Mouse (Mus musculus) liver, embryonic 11.5 days (tissue): ENCODE results near the gene Cracr2b. TPM values are rescaled to one million over a fixed set of nuclear protein-coding genes. Genes with fewer than 3 reads are reported as not detected.
A peak's percentile ranks its signal among the peaks of the same experiment; 100 is the strongest.

Experiments used
- ATAC-seq: fragments of 200-750 bp; cut with Nextera tagmentation; replicated peaks from 2 replicates; pipeline ENCODE4 v1.8.0; 2017; ENCODE audit warnings: moderate number of reproducible peaks, mild to moderate bottlenecking, moderate TSS enrichment, moderate library complexity; ENCODE audit not compliant: low FRiP score
- DNase-seq: peaks from one replicate; pipeline ENCODE4 v3.0.0-alpha.2; 2017; ENCODE audit warnings: low spot score
- H3K27ac ChIP-seq: fragments of 300-500 bp; sonication (generic); 2 replicates; pipeline ENCODE4 v1.5.1; 2014; ENCODE audit warnings: mild to moderate bottlenecking, low read depth, low read length, control low read depth
- H3K27me3 ChIP-seq: fragments of 300-500 bp; sonication (generic); replicated peaks from 2 replicates; pipeline ENCODE4 v1.6.1; 2014; ENCODE audit warnings: low read length, mixed read lengths; ENCODE audit not compliant: control insufficient read depth, insufficient read depth
- H3K36me3 ChIP-seq: fragments of 300-500 bp; sonication (generic); 2 replicates; pipeline ENCODE4 v1.6.1; 2014; ENCODE audit warnings: mild to moderate bottlenecking, low read length, moderate library complexity, mixed read lengths; ENCODE audit not compliant: control insufficient read depth, insufficient read depth
- H3K4me1 ChIP-seq: fragments of 300-500 bp; sonication (generic); replicated peaks from 2 replicates; pipeline ENCODE4 v1.6.1; 2014; ENCODE audit warnings: low read length, mixed read lengths; ENCODE audit not compliant: control insufficient read depth, insufficient read depth
- H3K4me2 ChIP-seq: fragments of 300-500 bp; sonication (generic); 2 replicates; pipeline ENCODE4 v1.6.1; 2014; ENCODE audit warnings: mild to moderate bottlenecking, control low read depth, moderate library complexity
- H3K4me3 ChIP-seq: fragments of 300-500 bp; sonication (generic); 2 replicates; pipeline ENCODE4 v1.5.1; 2014; ENCODE audit warnings: low read depth, low read length, control low read depth
- H3K9ac ChIP-seq: fragments of 300-500 bp; sonication (generic); 2 replicates; pipeline ENCODE4 v1.6.1; 2014; ENCODE audit warnings: low read depth, low read length, control low read depth
- H3K9me3 ChIP-seq: fragments of 300-500 bp; sonication (generic); 2 replicates; pipeline ENCODE4 v1.6.1; 2016; ENCODE audit warnings: low read length, inconsistent platforms, mixed read lengths; ENCODE audit not compliant: control insufficient read depth
- WGBS: fragments of 180-500 bp; shearing (Covaris S2); extraction: QIAGEN DNeasy Blood & Tissue Kit; methylation state at CpG from one replicate; pipeline ENCODE4 v1.1.7; 2014; 5-methylcytosine and 5-hydroxymethylcytosine counted together
- polyA plus RNA-seq: library from polyadenylated mRNA; unstranded; fragments of >200 nt; fragmentation: Nextera tagmentation; extraction: Ambion mirVana; gene quantifications from 2 replicates; pipeline ENCODE4 v1.2.1, GENCODE M21; 2014

Gene Cracr2b
- polyA plus RNA-seq, 1 experiment from 2014 or later = 4.3 TPM

DNA sequence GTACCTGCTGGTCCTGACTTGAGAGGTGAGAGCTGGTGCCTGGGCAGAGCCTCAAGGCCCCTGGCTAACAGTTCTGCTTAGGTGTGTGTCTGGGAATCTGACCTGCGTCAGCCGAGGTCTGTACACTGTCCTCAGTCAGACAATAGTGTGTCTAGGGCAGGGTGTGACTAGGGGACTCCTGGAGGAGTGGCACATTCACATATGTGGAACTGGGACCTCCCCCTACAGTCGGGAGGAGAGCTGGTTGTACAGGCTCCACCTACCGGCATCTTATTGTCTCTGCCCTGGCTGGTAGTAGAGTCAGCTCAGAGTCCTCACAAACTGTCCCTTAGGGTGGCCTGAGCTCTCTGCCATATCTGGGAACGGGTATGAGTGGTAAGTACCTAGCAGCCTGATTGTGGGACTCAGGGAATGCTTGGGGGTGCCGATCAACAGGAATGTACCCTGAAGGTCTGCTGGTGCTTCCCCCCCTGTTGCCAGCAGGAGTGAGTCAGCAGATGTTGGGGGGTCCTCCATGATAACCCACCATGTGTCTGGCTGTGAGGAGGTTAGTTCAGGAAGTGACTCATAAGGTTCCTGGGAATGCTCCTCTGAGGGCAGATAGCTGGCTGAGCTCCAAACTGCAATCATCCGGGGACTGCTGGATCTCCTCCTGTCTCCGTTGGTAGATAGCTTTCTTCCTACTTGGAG lies 7.8 kb downstream of the Cracr2b start:
- Histone ChIP-seq H3K36me3 (peaks cover 23% of the 10 kb centered on the region), H3K9me3 (no peaks in the 10 kb centered on the region), H3K9ac (peak overlapping the region; percentile 85), H3K27me3 (peaks cover 21% of the 10 kb centered on the region), H3K4me2 (peak overlapping the region; percentile 88), H3K27ac (peak overlapping the region; percentile 72), H3K4me3 (peak overlapping the region; percentile 78), H3K4me1 (peaks cover 43% of the 10 kb centered on the region)
- DNase-seq (peak; percentile 71), ATAC-seq (peak; percentile 80)
- 4% methylated on average over 8 of the region's 8 CpGs for WGBS

DNA sequence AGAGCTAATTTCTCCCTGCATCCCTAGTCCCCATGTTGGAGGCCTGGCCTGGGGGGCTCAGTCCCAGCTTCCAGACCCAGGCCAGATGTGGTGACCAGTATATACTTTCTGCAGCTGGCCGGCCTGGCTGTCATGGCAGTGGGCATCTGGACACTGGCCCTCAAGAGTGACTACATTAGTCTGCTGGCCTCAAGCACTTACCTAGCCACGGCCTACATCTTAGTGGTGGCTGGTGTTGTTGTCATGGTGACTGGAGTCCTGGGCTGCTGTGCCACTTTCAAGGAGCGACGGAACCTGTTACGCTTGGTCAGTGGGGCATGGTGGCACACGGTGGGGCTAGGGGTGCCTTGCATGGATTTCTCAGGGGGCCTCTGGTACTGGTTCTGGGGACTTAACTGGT lies 8.5 kb downstream of the Cracr2b start:
- H3K4me2 ChIP-seq = peak overlapping the region; percentile 88
- 83% methylated on average over 6 of the region's 6 CpGs for WGBS
- H3K9me3 ChIP-seq = no peaks in the 10 kb centered on the region
- peak overlapping the region; percentile 78 for H3K4me3 ChIP-seq
- peaks cover 14% of the 10 kb centered on the region for H3K27me3 ChIP-seq
- H3K27ac ChIP-seq = peak overlapping the region; percentile 72
- peak overlapping the region; percentile 85 for H3K9ac ChIP-seq
- H3K4me1 ChIP-seq = peaks cover 49% of the 10 kb centered on the region
- DNase-seq (no peak), ATAC-seq (no peak)
- H3K36me3 ChIP-seq = peaks cover 23% of the 10 kb centered on the region

DNA sequence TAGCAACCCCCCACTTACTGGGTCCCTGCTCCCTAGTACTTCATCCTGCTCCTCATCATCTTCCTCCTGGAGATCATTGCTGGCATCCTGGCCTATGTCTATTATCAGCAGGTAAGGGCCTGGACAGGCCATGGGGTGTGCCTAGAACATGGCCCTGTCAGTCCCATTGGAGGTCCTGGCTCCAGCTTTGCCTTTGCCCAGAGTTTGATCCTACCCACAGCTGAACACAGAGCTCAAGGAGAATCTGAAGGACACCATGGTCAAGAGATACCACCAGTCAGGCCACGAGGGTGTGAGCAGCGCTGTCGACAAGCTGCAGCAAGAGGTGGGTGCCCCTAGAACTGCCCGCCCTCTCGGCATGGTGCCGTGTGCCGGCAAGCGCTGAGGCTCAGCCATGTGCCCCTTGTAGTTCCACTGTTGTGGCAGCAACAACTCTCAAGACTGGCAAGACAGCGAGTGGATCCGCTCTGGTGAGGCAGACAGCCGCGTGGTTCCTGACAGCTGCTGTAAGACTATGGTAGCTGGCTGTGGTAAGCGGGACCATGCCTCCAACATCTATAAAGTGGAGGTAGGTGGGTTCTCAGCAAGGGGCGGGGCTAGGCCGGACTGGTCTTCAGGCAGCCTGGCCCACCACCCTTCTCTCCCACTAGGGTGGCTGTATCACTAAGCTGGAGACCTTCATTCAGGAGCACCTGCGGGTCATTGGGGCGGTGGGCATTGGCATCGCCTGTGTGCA lies 9.2 kb downstream of the Cracr2b start:
- H3K27ac ChIP-seq = no peak overlapping the region; the same call in 1 of the 2 replicates
- H3K9me3 ChIP-seq = no peaks in the 10 kb centered on the region
- H3K9ac ChIP-seq = peak overlapping the region; percentile 31; the same call in 1 of the 2 replicates
- peak overlapping the region; percentile 88 for H3K4me2 ChIP-seq
- peaks cover 23% of the 10 kb centered on the region for H3K36me3 ChIP-seq
- DNase-seq (no peak), ATAC-seq (no peak)
- H3K4me3 ChIP-seq = 0 out of 2 replicates have a peak overlapping the region, but pooled peaks have one; percentile 78
- H3K4me1 ChIP-seq = peaks cover 43% of the 10 kb centered on the region
- H3K27me3 ChIP-seq = peaks cover 7% of the 10 kb centered on the region
- WGBS = 91% methylated on average over 18 of the region's 18 CpGs

DNA sequence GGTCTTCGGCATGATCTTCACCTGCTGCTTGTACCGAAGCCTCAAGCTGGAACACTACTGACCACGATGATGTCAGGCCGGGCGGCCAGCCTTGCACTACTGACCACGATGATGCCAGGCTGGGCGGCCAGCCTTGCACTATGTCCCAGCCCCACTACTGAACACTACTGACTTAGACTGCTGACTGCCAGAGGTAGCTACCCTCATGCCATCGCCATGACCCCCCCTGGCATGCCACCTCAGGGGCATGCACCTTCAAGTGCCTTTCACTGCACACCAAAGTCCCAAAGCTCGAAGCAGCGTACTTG lies 9.7 kb downstream of the Cracr2b start:
- no peak for ATAC-seq
- 86% methylated on average over 10 of the region's 10 CpGs for WGBS
- Histone ChIP-seq H3K4me3 (no peak overlapping the region), H3K27ac (no peak overlapping the region), H3K4me2 (no peak overlapping the region), H3K36me3 (peaks cover 23% of the 10 kb centered on the region), H3K9me3 (no peaks in the 10 kb centered on the region), H3K27me3 (peaks cover 2% of the 10 kb centered on the region; the same call in 1 of the 2 replicates), H3K4me1 (peaks cover 39% of the 10 kb centered on the region), H3K9ac (no peak overlapping the region)
- DNase-seq = no peak

DNA sequence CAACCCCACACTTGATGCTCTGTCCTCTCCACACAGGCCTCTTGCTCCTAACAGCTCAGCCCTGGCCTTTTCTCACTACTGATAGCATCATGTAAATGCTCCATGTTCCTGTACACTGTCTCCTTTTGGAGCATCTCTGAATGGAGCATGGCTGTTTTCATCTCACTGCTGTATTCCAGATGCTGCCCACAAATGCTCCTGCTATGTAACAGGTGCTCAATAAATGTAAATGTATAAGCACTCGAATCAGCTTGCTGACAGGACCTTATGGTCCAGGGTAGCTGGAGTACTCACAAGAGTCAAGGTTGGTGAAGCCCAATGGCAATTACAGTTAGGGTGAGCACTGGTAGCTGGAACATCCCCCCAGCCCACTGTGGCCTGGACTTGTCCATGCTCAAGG lies 10.3 kb downstream of the Cracr2b start:
- DNase-seq (no peak), ATAC-seq (no peak)
- H3K36me3 ChIP-seq = peaks cover 23% of the 10 kb centered on the region
- no peak overlapping the region for H3K4me2 ChIP-seq
- no peak overlapping the region for H3K4me3 ChIP-seq
- peaks cover 42% of the 10 kb centered on the region for H3K4me1 ChIP-seq
- 79% methylated on average over 1 of the region's 1 CpGs for WGBS
- no peaks in the 10 kb centered on the region for H3K27me3 ChIP-seq
- H3K27ac ChIP-seq = no peak overlapping the region
- H3K9me3 ChIP-seq = no peaks in the 10 kb centered on the region
- no peak overlapping the region for H3K9ac ChIP-seq

DNA sequence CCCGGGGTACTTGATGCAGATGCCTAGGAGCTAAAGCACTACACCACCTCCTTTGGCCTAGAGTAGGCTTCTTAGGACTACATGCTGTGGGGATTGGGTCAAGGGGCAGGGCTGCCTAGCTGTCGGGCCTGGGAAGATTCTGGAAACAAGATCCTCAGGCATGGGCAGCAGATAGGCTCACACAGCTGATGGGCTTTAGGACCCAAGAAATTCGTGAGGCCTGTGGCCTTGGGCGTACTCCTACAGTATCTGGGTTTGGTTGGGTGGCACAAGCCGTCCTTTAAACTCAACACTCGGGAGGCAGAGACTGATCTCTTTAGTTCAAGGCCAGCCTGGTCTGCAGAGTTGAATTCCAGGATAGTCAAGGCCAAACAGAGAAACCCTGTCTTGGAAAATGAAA lies 11.3 kb downstream of the Cracr2b start:
- H3K4me1 ChIP-seq = peaks cover 44% of the 10 kb centered on the region
- DNase-seq (no peak), ATAC-seq (no peak)
- 73% methylated on average over 6 of the region's 6 CpGs for WGBS
- H3K36me3 ChIP-seq = peaks cover 23% of the 10 kb centered on the region
- H3K4me3 ChIP-seq = no peak overlapping the region
- no peak overlapping the region for H3K9ac ChIP-seq
- no peak overlapping the region for H3K27ac ChIP-seq
- H3K4me2 ChIP-seq = no peak overlapping the region
- no peaks in the 10 kb centered on the region for H3K9me3 ChIP-seq
- no peaks in the 10 kb centered on the region for H3K27me3 ChIP-seq

DNA sequence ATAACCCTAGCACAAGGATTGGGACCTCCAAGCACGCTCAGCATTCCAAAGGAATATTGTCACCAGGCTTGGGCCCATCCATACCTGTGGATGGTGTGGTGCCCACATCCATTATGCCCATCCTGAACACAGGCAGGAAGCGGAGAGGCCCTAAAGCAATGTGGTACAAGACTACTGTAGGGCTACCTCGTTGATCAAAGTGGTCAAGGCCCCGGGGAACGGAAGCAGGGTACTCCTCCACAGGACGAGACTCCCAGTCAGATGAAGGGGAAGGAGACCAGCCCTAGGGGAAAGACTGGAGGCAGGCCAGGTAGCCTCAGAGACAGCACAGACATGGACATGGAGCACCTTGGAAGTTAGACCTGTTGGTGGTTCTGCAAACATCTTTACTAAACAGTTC lies 11.9 kb downstream of the Cracr2b start:
- no peak overlapping the region for H3K4me3 ChIP-seq
- H3K27me3 ChIP-seq = no peaks in the 10 kb centered on the region
- ATAC-seq = no peak
- peaks cover 23% of the 10 kb centered on the region for H3K36me3 ChIP-seq
- no peak overlapping the region for H3K27ac ChIP-seq
- WGBS = 92% methylated on average over 6 of the region's 6 CpGs
- H3K4me2 ChIP-seq = no peak overlapping the region
- no peak overlapping the region for H3K9ac ChIP-seq
- no peak for DNase-seq
- H3K4me1 ChIP-seq = peaks cover 49% of the 10 kb centered on the region
- no peaks in the 10 kb centered on the region for H3K9me3 ChIP-seq

DNA sequence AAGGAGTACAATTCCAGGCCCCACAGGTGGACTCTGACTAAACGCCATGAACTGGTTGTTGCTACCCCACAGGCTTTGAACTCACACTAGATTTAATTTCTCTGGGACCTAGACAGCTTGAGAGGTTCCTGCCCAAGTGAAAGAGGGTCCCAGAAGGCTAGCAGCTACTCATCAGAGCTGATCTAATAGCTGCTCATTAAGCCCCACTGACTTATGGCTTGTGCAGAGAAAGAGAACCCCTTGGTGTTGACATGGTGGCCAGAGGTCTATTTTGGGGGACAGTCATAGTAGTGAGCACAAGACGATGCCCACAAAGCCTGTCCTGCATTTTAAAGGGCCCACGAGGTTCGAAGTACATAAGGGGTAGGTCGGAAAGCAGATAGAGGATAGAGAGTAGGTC lies 13.3 kb downstream of the Cracr2b start:
- Histone ChIP-seq H3K9ac (peak overlapping the region; percentile 85), H3K9me3 (no peaks in the 10 kb centered on the region), H3K4me1 (peaks cover 45% of the 10 kb centered on the region), H3K4me2 (peak overlapping the region; percentile 91), H3K27me3 (no peaks in the 10 kb centered on the region), H3K27ac (no peak overlapping the region), H3K36me3 (peaks cover 23% of the 10 kb centered on the region), H3K4me3 (peak overlapping the region; percentile 88)
- ATAC-seq (no peak), DNase-seq (no peak)
- 5% methylated on average over 5 of the region's 5 CpGs for WGBS
